Mouse (Mus musculus) heart, adult 2 months (tissue): Measurements from ENCODE around the gene Gm28269.

ENCODE experiments used
- CTCF ChIP-seq: fragments of 200-600 bp; IDR thresholded peaks from 2 replicates; pipeline ENCODE4 v1.8.1; 2022; ENCODE audit warnings: antibody characterized with exemption, mild to moderate bottlenecking, moderate library complexity
- EP300 ChIP-seq: fragments of 200-500 bp; IDR thresholded peaks from 2 replicates; pipeline ENCODE4 v1.6.1; 2011; ENCODE audit warnings: low read depth, low read length, control low read depth; ENCODE audit not compliant: insufficient read depth
- POLR2A ChIP-seq: fragments of 200-500 bp; IDR thresholded peaks from 2 replicates; pipeline ENCODE4 v1.6.1; 2011; ENCODE audit warnings: mild to moderate bottlenecking, low read depth, low read length, control low read depth; ENCODE audit not compliant: insufficient read depth

DNA sequence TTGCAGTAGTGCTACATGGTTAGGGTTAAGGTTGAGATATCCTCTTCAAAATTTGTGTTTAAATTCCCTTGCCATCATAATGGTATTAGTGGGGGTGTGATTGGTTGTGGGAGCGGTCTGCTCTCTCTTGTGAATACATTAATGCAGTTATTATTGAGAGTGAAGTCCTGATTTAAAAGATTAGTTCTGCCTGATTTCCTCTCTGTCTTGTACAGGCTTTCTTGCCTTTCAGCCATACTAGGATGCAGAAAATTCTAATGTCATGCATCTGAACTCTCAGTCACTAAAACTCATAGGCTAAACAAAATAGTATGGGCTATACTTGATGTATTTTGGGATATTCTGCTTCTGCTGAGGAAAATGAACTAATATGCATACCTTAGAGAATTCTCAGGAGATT, 40.4 kb downstream of the Gm28269 start:
- no peak for TF ChIP-seq POLR2A
- TF ChIP-seq EP300 = no peak
- TF ChIP-seq CTCF = no peak
